Comparison of ENCODE assay signal across 22 mouse cellular contexts in genomic region chr5:23464247-23464646, GRCm38 (mm10). TPM values are rescaled to one million over a fixed set of nuclear protein-coding genes. Genes with fewer than 3 reads are reported as not detected.
DNase-seq lines count a peak whose midpoint lies in the region; ATAC-seq lines count a peak whose summit lies in the region.
"Had no signal": no experiment of that assay in that cellular context is flagged by ENCODE, and none has a peak within 500 bp of the region (broad histone marks: within the 10 kb centered on the region; RNA-seq: fewer than 3 reads in every experiment).

No protein-coding gene starts in this region.

- ATAC-seq in heart, embryonic 13.5 days (ENCODE audit: extremely low read depth, insufficient number of reproducible peaks, low FRiP score, low TSS enrichment), result no peak
- no peak for ATAC-seq in heart, embryonic 11.5 days (replicated peaks; ENCODE audit: insufficient number of reproducible peaks, low FRiP score, low TSS enrichment)
- ATAC-seq in CD4-positive, CD25-positive, alpha-beta regulatory T cell, adult 4 months, result peak; percentile 55
- ATAC-seq in activated CD4-positive, CD25-positive, alpha-beta regulatory T cell, adult 4 months, result peak; percentile 28
- ATAC-seq: forebrain, embryonic 13.5 days; forebrain, embryonic 15.5 days; forebrain, postnatal 0 days; Patski had no signal

- 83% methylated on average over 3 of the region's 3 CpGs for WGBS in heart, embryonic 13.5 days
- 91% methylated on average over 3 of the region's 3 CpGs for WGBS in heart, embryonic 11.5 days (ENCODE audit: insufficient replicate concordance)

- no peak overlapping the region for H3K4me2 ChIP-seq in heart, embryonic 13.5 days
- no peak overlapping the region for H3K4me2 ChIP-seq in heart, embryonic 11.5 days
- H3K4me2 ChIP-seq: embryonic facial prominence, embryonic 12.5 days; forebrain, embryonic 13.5 days; forebrain, embryonic 15.5 days had no signal

- H3K36me3 ChIP-seq in heart, embryonic 13.5 days, result peaks cover 64% of the 10 kb centered on the region
- H3K36me3 ChIP-seq in heart, embryonic 11.5 days (ENCODE audit: control insufficient read depth, insufficient read depth, low read length), result peaks cover 4% of the 10 kb centered on the region; the same call in 1 of the 2 replicates

- H3K4me1 ChIP-seq in heart, embryonic 13.5 days, result peaks cover 8% of the 10 kb centered on the region; the same call in 1 of the 2 replicates
- no peaks in the 10 kb centered on the region for H3K4me1 ChIP-seq in heart, embryonic 11.5 days (ENCODE audit: control insufficient read depth, insufficient read depth, low read length)
- H3K4me1 ChIP-seq: embryonic facial prominence, embryonic 10.5 days; embryonic facial prominence, embryonic 12.5 days had no signal

- H3K9ac ChIP-seq in heart, embryonic 13.5 days, result no peak overlapping the region
- H3K9ac ChIP-seq in heart, embryonic 11.5 days (ENCODE audit: low read depth, low read length), result no peak overlapping the region
- H3K9ac ChIP-seq: embryonic facial prominence, embryonic 12.5 days; forebrain, embryonic 13.5 days; forebrain, embryonic 15.5 days; forebrain, postnatal 0 days had no signal

- H3K27ac ChIP-seq in heart, embryonic 13.5 days (replicated peaks), result 0 out of 2 replicates have a peak overlapping the region, but pooled peaks have one; percentile 12
- no peak overlapping the region for H3K27ac ChIP-seq in heart, embryonic 11.5 days (ENCODE audit: low read depth, low read length)
- H3K27ac ChIP-seq: embryonic facial prominence, embryonic 10.5 days; embryonic facial prominence, embryonic 12.5 days; forebrain, embryonic 13.5 days; forebrain, embryonic 15.5 days had no signal

- H3K9me3 ChIP-seq in heart, embryonic 13.5 days, result no peaks in the 10 kb centered on the region
- no peaks in the 10 kb centered on the region for H3K9me3 ChIP-seq in heart, embryonic 11.5 days (replicated peaks; ENCODE audit: control insufficient read depth, low read length)
- H3K9me3 ChIP-seq: embryonic facial prominence, embryonic 10.5 days; embryonic facial prominence, embryonic 12.5 days; forebrain, embryonic 13.5 days; forebrain, embryonic 15.5 days; G1E had no signal

- no peak for DNase-seq in left cerebral cortex, adult 18-20 months (ENCODE audit: low spot score in 2 of 2)
- DNase-seq in liver, result no peak
- DNase-seq: adrenal gland, adult 2 months; adrenal gland, postnatal 10 days; adrenal gland, postnatal 25 days; B cell, adult 2 months; cerebellum, adult 11-12 months; cerebellum, adult 2 months; cerebellum, adult 9-10 months; cerebellum, postnatal 10 days; cerebellum, postnatal 25 days; forebrain, postnatal 0 days had no signal

- H3K27me3 ChIP-seq in heart, embryonic 13.5 days (replicated peaks), result no peaks in the 10 kb centered on the region
- no peaks in the 10 kb centered on the region for H3K27me3 ChIP-seq in heart, embryonic 11.5 days (ENCODE audit: control insufficient read depth, insufficient read depth, low read length)
- H3K27me3 ChIP-seq: embryonic facial prominence, embryonic 12.5 days; forebrain, embryonic 13.5 days; forebrain, embryonic 15.5 days; Patski had no signal

- H3K4me3 ChIP-seq in heart, embryonic 13.5 days, result no peak overlapping the region
- no peak overlapping the region for H3K4me3 ChIP-seq in heart, embryonic 11.5 days (ENCODE audit: low read depth, low read length)
- H3K4me3 ChIP-seq: embryonic facial prominence, embryonic 10.5 days; embryonic facial prominence, embryonic 12.5 days; forebrain, embryonic 13.5 days; forebrain, embryonic 15.5 days had no signal

RNA-seq across cellular contexts. Expression of gene Kmt2e, which starts 30.0 kb away (rescaled TPM):
- polyA plus RNA-seq in heart, embryonic 13.5 days (2015; fragmentation: Nextera tagmentation; extraction: Ambion mirVana), result 61.7 and 64.4 TPM in 2 replicates
- 61.5 and 65.2 TPM in 2 replicates for polyA plus RNA-seq in heart, embryonic 11.5 days (2014; fragmentation: Nextera tagmentation; extraction: Ambion mirVana)
- polyA plus RNA-seq in CD4-positive, CD25-positive, alpha-beta regulatory T cell, adult 4 months (2017; shearing (Covaris generic)), result 100 to 1,000 TPM; 183 to 238 TPM
- polyA plus RNA-seq in activated CD4-positive, CD25-positive, alpha-beta regulatory T cell, adult 4 months (2017; shearing (Covaris generic)), result 100 to 1,000 TPM; 171 to 206 TPM
- 10 to 100 TPM; 92.8 to 98.6 TPM for total RNA-seq in left cerebral cortex, adult 18-20 months (2021)

Comparison
In these comparisons a context has a peak if more than half of its experiments do, and no peak if none do; other contexts are left out.
1. ATAC-seq: peak in CD4-positive, CD25-positive, alpha-beta regulatory T cell, adult 4 months (single experiment) and activated CD4-positive, CD25-positive, alpha-beta regulatory T cell, adult 4 months (single experiment); none in heart, embryonic 13.5 days (single experiment) and heart, embryonic 11.5 days (single experiment).